Mouse (Mus musculus): Measurements from ENCODE around the gene Sox6.

Sox6 gene

GRCm38 (mm10) chr7:115891482-115891881, 147.1 kb downstream of the Sox6 start:
- no peak for DNase-seq (ENCODE audit: low spot score in 2 of 2)

DNA sequence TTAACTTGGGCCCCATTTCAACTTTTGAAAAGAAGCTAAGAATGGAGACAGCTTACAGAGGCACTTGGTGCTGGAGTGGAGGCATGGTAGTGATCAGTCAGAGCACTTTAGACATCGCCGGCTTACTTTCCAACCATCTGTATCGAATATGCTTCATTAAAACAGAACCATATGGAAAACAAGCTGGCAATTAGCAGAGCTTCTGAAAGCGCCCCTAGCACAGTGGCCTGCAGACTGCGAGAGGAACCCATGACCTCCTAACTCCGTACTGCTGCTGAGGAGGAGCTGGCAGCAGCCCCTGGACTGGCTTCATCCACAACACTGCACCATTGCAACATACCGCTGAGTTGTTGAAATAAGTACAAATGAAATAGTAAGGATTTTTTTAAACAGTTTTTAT, 148.7 kb downstream of the Sox6 start:
- no peak for DNase-seq (ENCODE audit: low spot score in 2 of 2)

DNA sequence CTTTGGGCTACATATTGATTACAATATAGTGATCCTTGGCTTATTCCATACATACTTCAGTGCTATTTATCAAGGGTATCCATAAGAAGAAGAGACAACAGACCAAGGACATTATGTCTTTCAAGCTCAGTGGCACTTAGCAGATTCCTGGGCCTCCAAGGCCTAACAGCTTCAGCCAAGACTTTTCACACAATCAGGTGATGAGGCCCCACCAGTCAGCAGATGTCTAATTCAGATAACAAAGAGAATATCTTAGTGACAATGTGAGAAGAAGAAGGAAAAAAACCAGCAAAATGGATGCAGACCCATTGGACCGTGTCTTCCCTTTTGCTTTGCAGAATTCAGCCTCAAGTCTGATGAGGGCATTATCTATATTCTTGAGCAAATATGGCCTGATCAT, 150.0 kb downstream of the Sox6 start:
- DNase-seq (ENCODE audit: low spot score in 2 of 2): no peak

DNA sequence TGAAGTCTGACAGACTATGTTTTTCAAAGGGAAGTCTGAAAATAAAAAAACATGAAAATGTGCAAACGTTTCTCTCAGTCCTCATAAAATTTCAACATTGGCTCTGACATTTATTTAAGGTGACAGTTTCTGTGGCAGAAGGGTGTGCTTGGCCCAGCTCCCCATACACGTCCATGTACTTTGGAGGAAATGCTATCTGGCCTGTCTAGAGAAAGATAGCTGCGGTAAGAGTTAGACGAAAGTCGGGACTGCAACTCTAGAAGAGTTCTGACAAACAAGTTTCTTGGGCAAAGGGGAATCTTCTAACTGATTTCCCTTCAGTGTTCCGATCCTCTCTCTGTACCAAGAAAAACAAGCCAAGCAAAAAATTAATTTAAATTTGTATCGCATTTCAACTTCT, 150.5 kb downstream of the Sox6 start:
- no peak for DNase-seq (ENCODE audit: low spot score in 2 of 2)

GRCm38 (mm10) chr7:115872903-115873302, 165.7 kb downstream of the Sox6 start:
- no peak for DNase-seq (ENCODE audit: low spot score in 2 of 2)

- no peak for DNase-seq (ENCODE audit: low spot score in 2 of 2)
Measured at GRCm38 (mm10) chr7:115868504-115868903, 170.1 kb downstream of the Sox6 start.

DNA sequence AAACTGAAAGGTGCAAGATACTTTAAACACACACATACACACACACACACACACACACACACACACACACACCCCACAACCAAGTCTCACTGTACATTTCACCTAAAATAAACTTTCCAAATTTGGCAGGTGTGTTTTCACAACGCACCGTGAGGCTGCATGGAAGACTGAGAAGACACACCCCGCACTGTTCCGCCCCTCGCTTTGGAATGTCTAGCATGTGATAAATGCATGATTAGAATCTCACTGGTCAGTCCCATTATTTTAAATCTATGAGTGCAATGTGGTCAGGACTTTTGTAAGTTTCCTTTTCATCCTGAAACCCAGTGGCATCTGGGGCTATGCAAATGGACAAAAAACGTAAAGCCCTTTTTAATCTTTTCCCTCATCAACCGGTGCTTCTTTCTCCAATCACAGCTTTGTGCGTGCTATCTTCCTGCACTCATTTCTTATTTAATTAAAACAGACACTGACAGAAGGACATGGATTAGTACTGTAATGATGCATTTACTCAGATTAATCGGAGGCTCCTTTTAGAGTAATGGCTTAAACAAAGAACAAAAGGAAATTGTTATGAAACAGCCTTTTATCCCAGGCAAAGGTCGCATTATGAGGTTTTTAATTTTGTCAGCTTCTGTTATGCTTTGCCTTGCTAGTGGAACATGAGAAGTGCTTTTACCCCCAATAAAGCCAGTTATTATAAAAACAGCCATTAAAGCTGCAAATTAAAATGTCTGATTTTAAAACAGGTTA, 170.9 kb downstream of the Sox6 start:
- DNase-seq (ENCODE audit: low spot score in 2 of 2): peak in 1 of 2 experiments; percentile 3

DNA sequence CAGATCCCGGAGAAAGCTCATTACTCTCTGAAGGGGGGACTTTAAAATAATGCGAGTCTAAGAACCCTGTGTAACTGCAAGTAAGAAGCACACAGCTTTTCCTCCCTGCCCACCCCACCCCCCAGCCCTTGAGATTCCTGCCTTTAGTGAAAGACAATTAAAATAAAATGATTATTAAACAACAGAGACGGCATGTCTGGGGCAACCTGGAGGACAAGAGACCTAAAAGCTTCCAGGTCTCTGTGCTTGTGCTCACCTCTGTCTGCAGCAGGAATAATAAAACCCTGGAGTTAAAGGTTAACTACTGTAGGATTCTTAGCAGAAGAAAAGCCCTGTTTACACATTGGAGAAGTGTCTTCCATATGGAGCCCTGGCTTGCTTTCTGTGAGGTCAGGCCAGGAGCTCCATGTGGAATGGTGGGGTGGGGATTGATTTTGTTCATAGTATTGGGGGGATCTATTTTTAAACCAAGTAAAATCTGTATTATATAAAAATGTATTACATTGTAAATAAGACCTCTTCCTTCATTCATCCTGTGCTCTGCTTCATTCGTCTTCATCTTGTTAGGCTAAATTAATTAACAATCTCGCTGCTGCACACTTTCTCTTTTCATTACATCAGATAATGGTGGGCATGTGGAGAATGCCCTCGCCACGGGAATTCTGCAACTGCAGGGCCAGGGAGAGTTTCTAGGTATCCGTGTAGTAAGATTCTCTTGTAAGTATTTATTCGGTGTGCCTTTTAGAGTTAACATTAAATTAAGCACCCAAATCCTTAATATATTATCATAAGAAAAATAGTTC, 171.7 kb downstream of the Sox6 start:
- DNase-seq (ENCODE audit: low spot score in 2 of 2): no peak

- DNase-seq (ENCODE audit: low spot score in 2 of 2): no peak
Measured at GRCm38 (mm10) chr7:115865979-115866697, 172.5 kb downstream of the Sox6 start.

DNA sequence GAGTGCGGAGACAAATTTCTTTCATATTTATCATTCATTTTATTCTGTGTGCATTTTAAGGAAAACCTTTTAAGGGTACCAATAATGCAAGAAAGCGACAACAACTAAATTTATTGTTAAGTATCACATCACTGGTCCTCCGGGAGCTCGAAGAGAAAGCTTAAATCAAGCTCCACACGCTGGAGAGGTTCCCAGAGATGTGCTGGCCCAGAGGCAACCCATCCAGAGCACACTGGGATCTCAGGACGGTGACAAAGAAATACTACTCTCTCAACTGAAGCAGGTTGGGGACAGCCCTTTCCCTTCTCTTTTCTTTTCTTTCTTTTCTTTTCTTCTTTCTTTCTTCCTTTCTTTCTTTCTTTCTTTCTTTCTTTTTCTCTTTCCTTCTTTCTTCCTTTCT, 173.4 kb downstream of the Sox6 start:
- DNase-seq (ENCODE audit: low spot score in 2 of 2): no peak

- DNase-seq (ENCODE audit: low spot score in 2 of 2): no peak
Measured at GRCm38 (mm10) chr7:115864411-115864810, 174.2 kb downstream of the Sox6 start.

DNA sequence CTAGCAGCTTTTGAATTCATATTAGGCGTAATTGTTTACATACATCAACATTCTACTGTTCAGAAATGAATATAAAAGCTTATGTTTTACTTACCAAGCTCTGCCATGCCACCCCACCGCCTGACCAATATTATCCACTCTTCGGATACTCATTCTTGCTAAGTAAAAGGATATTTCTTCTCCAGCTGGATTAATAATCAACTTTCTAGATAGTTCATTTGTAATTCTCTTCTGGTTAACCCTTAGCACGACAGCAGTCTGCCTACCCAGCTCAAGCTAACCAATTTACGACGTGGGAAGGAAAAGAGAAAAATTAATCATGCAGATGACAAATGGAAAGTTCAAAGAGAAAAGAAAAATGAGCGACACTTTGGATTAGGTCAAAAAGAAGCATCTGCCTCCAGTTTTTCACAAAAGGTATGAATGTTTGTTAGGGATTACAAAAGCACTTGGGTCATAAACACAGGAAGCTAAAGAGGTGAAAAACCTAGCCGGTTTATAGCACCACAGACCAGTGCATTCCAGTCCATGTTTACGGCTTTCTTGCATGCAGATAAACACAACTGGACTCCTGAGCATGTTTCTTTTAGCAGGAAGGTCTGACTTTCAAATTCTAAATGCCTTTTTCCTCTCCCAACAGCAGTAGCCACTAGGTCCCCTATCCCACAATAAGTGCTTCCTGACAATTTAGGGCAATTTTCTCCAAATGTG, 178.8 kb downstream of the Sox6 start:
- DNase-seq (ENCODE audit: low spot score in 2 of 2): no peak

DNA sequence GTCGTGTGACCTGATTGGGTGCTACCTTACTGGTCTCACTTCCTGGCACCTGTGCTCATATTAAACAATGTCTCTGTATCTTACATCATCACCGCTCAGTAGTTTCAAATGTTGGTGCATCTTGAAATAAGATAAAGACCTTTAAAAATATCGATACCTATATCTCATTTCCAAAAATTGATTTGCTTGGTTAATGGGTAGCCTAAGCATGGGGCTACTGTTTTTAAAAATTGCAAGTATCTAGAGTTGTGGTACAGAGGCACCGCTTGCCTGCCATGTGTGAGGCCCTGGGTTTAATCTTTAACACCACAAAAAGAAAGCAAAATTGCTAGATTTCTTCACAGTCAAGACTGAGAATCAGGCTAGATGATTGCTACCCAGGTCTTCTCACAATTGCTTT, 187.5 kb downstream of the Sox6 start:
- no peak for DNase-seq (ENCODE audit: low spot score in 2 of 2)

DNA sequence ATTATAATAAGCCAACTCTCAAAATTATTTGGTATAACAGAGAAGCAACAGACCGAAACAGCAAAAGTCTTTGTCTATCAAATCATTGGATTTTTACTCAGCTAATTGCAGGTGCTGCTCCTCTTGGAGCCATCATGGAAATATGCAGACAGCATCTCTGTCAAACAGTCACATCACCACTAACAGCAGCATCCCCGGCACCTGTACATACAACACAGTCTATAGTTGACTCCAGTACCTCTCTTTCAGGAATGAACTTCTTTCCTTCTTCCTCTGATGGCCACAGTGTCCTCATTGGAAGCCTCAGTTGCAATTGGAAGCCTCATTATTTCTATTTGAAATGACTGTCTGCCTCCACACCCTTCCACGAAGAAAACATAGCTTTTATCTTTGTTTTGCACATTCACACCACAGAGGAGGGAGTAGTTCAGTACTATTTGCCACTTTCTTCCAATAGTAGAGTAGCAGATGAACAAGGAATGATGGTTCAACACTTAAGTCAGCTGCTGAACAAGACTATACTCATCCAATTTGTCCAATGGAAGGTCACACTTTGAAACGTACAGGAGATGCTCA, 192.7 kb downstream of the Sox6 start:
- DNase-seq (ENCODE audit: low spot score in 2 of 2): no peak

GRCm38 (mm10) chr7:115844910-115845309, 193.7 kb downstream of the Sox6 start:
- no peak for DNase-seq (ENCODE audit: low spot score in 2 of 2)

GRCm38 (mm10) chr7:115844431-115844830, 194.2 kb downstream of the Sox6 start:
- no peak for DNase-seq (ENCODE audit: low spot score in 2 of 2)

- DNase-seq (ENCODE audit: low spot score in 2 of 2): no peak
Measured at GRCm38 (mm10) chr7:115842251-115842650, 196.3 kb downstream of the Sox6 start.

GRCm38 (mm10) chr7:115840613-115841012, 198.0 kb downstream of the Sox6 start:
- no peak for DNase-seq (ENCODE audit: low spot score in 2 of 2)

DNA sequence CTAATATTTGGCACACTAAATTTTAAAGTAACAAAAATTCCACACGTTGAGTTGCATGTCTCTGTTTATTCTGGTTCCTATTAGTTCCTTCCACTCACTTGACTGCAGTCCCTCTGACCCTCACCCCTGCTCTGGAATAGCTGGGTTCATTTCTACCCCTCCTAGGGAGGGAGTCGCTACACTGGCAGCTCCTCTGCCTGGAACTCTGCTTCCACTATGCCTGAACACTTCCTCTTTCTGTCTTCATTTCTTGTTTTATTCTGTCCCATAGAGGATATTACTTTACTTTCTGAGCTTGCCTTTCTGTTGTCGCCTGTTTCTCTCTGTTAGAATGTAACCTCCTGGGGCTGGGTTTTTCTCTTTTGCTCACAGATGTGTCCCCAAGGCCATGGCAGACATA, 203.6 kb downstream of the Sox6 start:
- DNase-seq (ENCODE audit: low spot score in 2 of 2): no peak

DNA sequence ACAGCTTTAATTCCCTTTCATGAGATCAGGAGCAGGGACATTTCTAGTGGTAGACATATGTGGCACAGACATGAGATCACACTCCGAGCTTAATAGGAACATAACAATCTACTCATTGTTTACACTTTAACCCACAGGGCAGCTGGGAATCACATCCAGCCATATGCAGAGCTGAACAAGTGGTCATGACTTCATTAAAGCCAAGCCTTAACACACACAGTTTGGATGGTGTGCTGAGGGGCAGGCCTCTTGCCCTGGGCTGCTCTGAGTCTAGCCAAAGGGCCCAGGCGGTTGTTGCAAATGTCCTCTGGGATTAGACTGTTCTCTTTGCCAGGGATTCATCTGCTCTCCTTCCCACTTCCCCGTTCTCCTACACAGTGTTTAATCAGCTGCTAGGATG, 204.9 kb downstream of the Sox6 start:
- no peak for DNase-seq (ENCODE audit: low spot score in 2 of 2)

Data from urinary bladder, adult 18-20 months (tissue).